10 mouse cellular contexts compared by ENCODE assay signal in the genomic region with DNA sequence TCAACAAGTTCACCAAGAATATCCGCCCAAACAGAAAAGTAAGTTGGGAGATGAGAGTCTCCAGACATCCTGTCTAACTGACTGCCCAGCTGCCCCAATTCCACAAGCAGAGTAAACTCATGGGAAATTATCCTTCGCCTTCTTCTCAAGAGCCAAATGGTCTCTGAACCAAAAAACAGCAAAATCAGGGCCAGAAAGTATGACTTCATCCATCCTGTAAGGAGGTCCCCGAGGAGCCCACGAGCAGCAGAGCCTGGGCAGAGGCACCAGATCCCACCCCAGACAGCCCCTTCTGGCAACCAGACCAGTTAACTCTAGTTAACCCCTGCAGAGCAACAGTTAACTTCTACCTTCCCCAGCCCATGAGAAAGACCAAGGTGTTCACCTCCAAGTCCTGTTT. TPM values are rescaled to one million over a fixed set of nuclear protein-coding genes. Genes with fewer than 3 reads are reported as not detected.
DNase-seq lines count a peak whose midpoint lies in the region; ATAC-seq and TF ChIP-seq lines count a peak whose summit lies in the region.
"Had no signal": no experiment of that assay in that cellular context is flagged by ENCODE, and none has a peak within 500 bp of the region (broad histone marks: within the 10 kb centered on the region; RNA-seq: fewer than 3 reads in every experiment).

No protein-coding gene starts in this region.

- peaks cover 31% of the 10 kb centered on the region for H3K9me3 ChIP-seq in kidney, embryonic 15.5 days (replicated peaks)
- H3K9me3 ChIP-seq in liver, embryonic 15.5 days (replicated peaks), result 0 out of 2 replicates have a peak, but pooled peaks cover 4% of the 10 kb centered on the region
- peaks cover 13% of the 10 kb centered on the region for H3K9me3 ChIP-seq in forebrain, postnatal 0 days (ENCODE audit: low read length)

- peak overlapping the region; percentile 85 for H3K27ac ChIP-seq in kidney, embryonic 15.5 days
- no peak overlapping the region for H3K27ac ChIP-seq in kidney, adult 2 months (ENCODE audit: insufficient read depth, low read depth, low read length)
- peak overlapping the region; percentile 25 for H3K27ac ChIP-seq in liver, embryonic 15.5 days (replicated peaks)
- H3K27ac ChIP-seq in forebrain, postnatal 0 days (ENCODE audit: low read depth, low read length), result no peak overlapping the region

- no peak for TF ChIP-seq CTCF in kidney, adult 2 months (conservative IDR thresholded peaks at IDR 0.05; ENCODE audit: insufficient read depth, insufficient read length, low read depth, low read length)
- no peak for TF ChIP-seq CTCF in forebrain, postnatal 0 days (IDR thresholded peaks at IDR 0.05; ENCODE audit: low read depth)

- intact Hi-C loops in heart, postnatal 10 days (cut with DNase I), result loop anchor here (2.0 kb wide), 1 partner anchor 15 kb away; no protein-coding TSS in a partner anchor

- no peak overlapping the region for H3K9ac ChIP-seq in kidney, embryonic 15.5 days
- no peak overlapping the region for H3K9ac ChIP-seq in liver, embryonic 15.5 days
- no peak overlapping the region for H3K9ac ChIP-seq in forebrain, postnatal 0 days

- peaks cover 87% of the 10 kb centered on the region for H3K36me3 ChIP-seq in kidney, embryonic 15.5 days
- H3K36me3 ChIP-seq in kidney, adult 2 months (ENCODE audit: control insufficient read depth, insufficient read depth, low read length), result no peaks in the 10 kb centered on the region
- peaks cover 42% of the 10 kb centered on the region for H3K36me3 ChIP-seq in liver, embryonic 15.5 days (replicated peaks)
- H3K36me3 ChIP-seq in forebrain, postnatal 0 days (ENCODE audit: insufficient read depth), result peaks cover 21% of the 10 kb centered on the region

- peaks cover 44% of the 10 kb centered on the region for H3K4me1 ChIP-seq in kidney, embryonic 15.5 days
- no peaks in the 10 kb centered on the region for H3K4me1 ChIP-seq in kidney, adult 2 months (ENCODE audit: control insufficient read depth, insufficient read depth, low read length)
- peaks cover 53% of the 10 kb centered on the region for H3K4me1 ChIP-seq in liver, embryonic 15.5 days (replicated peaks)
- H3K4me1 ChIP-seq in forebrain, postnatal 0 days (ENCODE audit: insufficient read depth), result no peaks in the 10 kb centered on the region

- no peak overlapping the region for H3K4me3 ChIP-seq in kidney, embryonic 15.5 days (replicated peaks)
- H3K4me3 ChIP-seq in kidney, adult 2 months (ENCODE audit: insufficient read depth, low read depth, low read length), result no peak overlapping the region
- H3K4me3 ChIP-seq in liver, embryonic 15.5 days (replicated peaks), result no peak overlapping the region
- no peak overlapping the region for H3K4me3 ChIP-seq in forebrain, postnatal 0 days (ENCODE audit: low read depth, low read length)

- H3K4me2 ChIP-seq in kidney, embryonic 15.5 days, result no peak overlapping the region
- H3K4me2 ChIP-seq in liver, embryonic 15.5 days, result no peak overlapping the region
- H3K4me2 ChIP-seq in forebrain, postnatal 0 days (ENCODE audit: low read depth), result no peak overlapping the region

- H3K27me3 ChIP-seq in kidney, embryonic 15.5 days, result no peaks in the 10 kb centered on the region
- no peaks in the 10 kb centered on the region for H3K27me3 ChIP-seq in kidney, adult 2 months (replicated peaks; ENCODE audit: control insufficient read depth, insufficient read depth, low read length)
- H3K27me3 ChIP-seq in liver, embryonic 15.5 days, result peaks cover 5% of the 10 kb centered on the region; the same call in 1 of the 2 replicates
- H3K27me3 ChIP-seq in forebrain, postnatal 0 days (ENCODE audit: insufficient read depth, low read length), result no peaks in the 10 kb centered on the region

- no peak for TF ChIP-seq POLR2A in kidney, adult 2 months (IDR thresholded peaks at IDR 0.05; ENCODE audit: low read depth, low read length)

- no peak for DNase-seq in kidney, adult 2 months
- DNase-seq in fibroblast of lung, adult 2 months (ENCODE audit: low read depth), result peak; percentile 80
- DNase-seq in heart, postnatal 10 days, result peak; percentile 80 to 82
- no peak for DNase-seq in forebrain, postnatal 0 days
- DNase-seq in frontal cortex, postnatal 14 days (ENCODE audit: low spot score in 2 of 2), result no peak
- DNase-seq in cerebellum, postnatal 4 days (ENCODE audit: low spot score in 2 of 2), result no peak
- DNase-seq: kidney, postnatal 10 days; retina, postnatal 1 day had no signal

- no peak for ATAC-seq in kidney, embryonic 15.5 days (replicated peaks; ENCODE audit: low FRiP score)
- ATAC-seq in liver, embryonic 15.5 days (ENCODE audit: insufficient read depth), result no peak
- no peak for ATAC-seq in forebrain, postnatal 0 days

- WGBS in kidney, embryonic 15.5 days, result 58% methylated on average over 4 of the region's 4 CpGs
- WGBS in kidney, adult 2 months, result 54% methylated on average over 4 of the region's 4 CpGs
- WGBS in liver, embryonic 15.5 days (ENCODE audit: insufficient replicate concordance), result 55% methylated on average over 4 of the region's 4 CpGs
- WGBS in forebrain, postnatal 0 days, result 75% methylated on average over 4 of the region's 4 CpGs

RNA-seq across cellular contexts. Expression of a gene that starts 29.9 kb away (rescaled TPM):
- 30.1 and 34.6 TPM in 2 replicates for polyA plus RNA-seq in kidney, embryonic 15.5 days (2015; fragmentation: Nextera tagmentation; extraction: Ambion mirVana)
- 24.8 and 27.0 TPM in 2 replicates for polyA plus RNA-seq in kidney, adult 2 months (2012; rRNA removed)
- total RNA-seq in heart, postnatal 10 days (2021), result 100 to 1,000 TPM; 180 to 214 TPM
- 13.0 and 15.6 TPM in 2 replicates for polyA plus RNA-seq in liver, embryonic 15.5 days (2015; fragmentation: Nextera tagmentation; extraction: Ambion mirVana)
- 27.2 and 36.0 TPM in 2 replicates for total RNA-seq in forebrain, postnatal 0 days (2014; rRNA removed)
- polyA plus RNA-seq in forebrain, postnatal 0 days (2015; fragmentation: Nextera tagmentation; extraction: Ambion mirVana), result 3.0 and 4.6 TPM in 2 replicates

Comparison
In these comparisons a context has a peak if more than half of its experiments do, and no peak if none do; other contexts are left out.
1. H3K27ac ChIP-seq: peak in kidney, embryonic 15.5 days (single experiment) and liver, embryonic 15.5 days (single experiment); none in kidney, adult 2 months (single experiment) and forebrain, postnatal 0 days (single experiment).
2. DNase-seq: peak in fibroblast of lung, adult 2 months (single experiment) and heart, postnatal 10 days (2 of 2); none in kidney, adult 2 months (single experiment), forebrain, postnatal 0 days (single experiment), frontal cortex, postnatal 14 days (0 of 2) and cerebellum, postnatal 4 days (0 of 2).